Mouse (Mus musculus) C2C12 (cell line): ENCODE results near the gene Gpd1. TPM values are rescaled to one million over a fixed set of nuclear protein-coding genes. Genes with fewer than 3 reads are reported as not detected.

Source experiments
- H3K27me3 ChIP-seq: one replicate; pipeline ENCODE4 v1.6.1; 2011; ENCODE audit not compliant: control insufficient read depth, insufficient read depth, insufficient read length
- H3K36me3 ChIP-seq: one replicate; pipeline ENCODE4 v1.6.1; 2011; ENCODE audit not compliant: control insufficient read depth, insufficient read depth
- H3K4me3 ChIP-seq: one replicate; pipeline ENCODE4 v1.5.1; 2011; ENCODE audit warnings: mild to moderate bottlenecking, control low read depth; ENCODE audit not compliant: poor library complexity, insufficient read depth, severe bottlenecking
- H3K79me2 ChIP-seq: one replicate; pipeline ENCODE4 v1.6.1; 2011; ENCODE audit not compliant: control insufficient read depth, insufficient read depth
- H3K79me3 ChIP-seq: one replicate; pipeline ENCODE4 v1.6.1; 2011; ENCODE audit warnings: low read depth, control low read depth
- H3ac ChIP-seq: one replicate; pipeline ENCODE3; 2011; ENCODE audit warnings: low read depth; ENCODE audit not compliant: control insufficient read depth, insufficient read length
- CEBPB ChIP-seq: IDR thresholded peaks from one replicate; pipeline ENCODE4 v1.6.1; 2011; ENCODE audit warnings: low read depth, mild to moderate bottlenecking, control low read depth, moderate library complexity
- CTCF ChIP-seq: IDR thresholded peaks from one replicate; pipeline ENCODE4 v1.5.1; 2011; ENCODE audit not compliant: control insufficient read depth, insufficient read depth, insufficient read length
- FOSL1 ChIP-seq: IDR thresholded peaks from one replicate; pipeline ENCODE4 v1.8.0; 2011; ENCODE audit warnings: mild to moderate bottlenecking, low read length; ENCODE audit not compliant: poor library complexity, insufficient read depth, severe bottlenecking
- MAX ChIP-seq: IDR thresholded peaks from one replicate; pipeline ENCODE4 v1.6.1; 2011; ENCODE audit warnings: mild to moderate bottlenecking, control low read depth
- MYOD1 ChIP-seq: IDR thresholded peaks from one replicate; pipeline ENCODE4 v1.6.1; 2011; ENCODE audit warnings: low read depth; ENCODE audit not compliant: control insufficient read depth, insufficient read length
- MYOG ChIP-seq: IDR thresholded peaks from one replicate; pipeline ENCODE4 v1.6.1; 2011; ENCODE audit not compliant: control insufficient read depth, insufficient read length; ENCODE audit errors: extremely low read depth
- USF1 ChIP-seq: IDR thresholded peaks from one replicate; pipeline ENCODE4 v1.6.1; 2011; ENCODE audit warnings: low read depth, mild to moderate bottlenecking, control low read depth, moderate library complexity
- polyA plus RNA-seq: library from polyadenylated mRNA; unstranded; fragments of >200 nt; fragmentation: generic; extraction: Trizol; gene quantifications from one replicate; pipeline ENCODE4 v1.2.1, GENCODE M21; 2012; ENCODE audit warnings: missing spikeins

Gpd1 gene
- polyA plus RNA-seq, 1 experiment, result 0.64 TPM

- peaks cover 49% of the 10 kb centered on the region for H3K27me3 ChIP-seq
- no peaks in the 10 kb centered on the region for H3K79me3 ChIP-seq
- no peak overlapping the region for H3K4me3 ChIP-seq
- H3ac ChIP-seq, result no peak overlapping the region
- TF ChIP-seq FOSL1 (no peak), USF1 (no peak), MYOG (no peak), CEBPB (no peak), MYOD1 (no peak), CTCF (no peak), MAX (no peak)
- no peaks in the 10 kb centered on the region for H3K79me2 ChIP-seq
- no peaks in the 10 kb centered on the region for H3K36me3 ChIP-seq
Measured at GRCm38 (mm10) chr15:99670964-99671670, 46.2 kb upstream of the Gpd1 start.

GRCm38 (mm10) chr15:99671783-99672182, 45.5 kb upstream of the Gpd1 start:
- H3K79me3 ChIP-seq, result no peaks in the 10 kb centered on the region
- H3K36me3 ChIP-seq, result no peaks in the 10 kb centered on the region
- TF ChIP-seq MYOD1, result no peak
- TF ChIP-seq CEBPB, result no peak
- no peak for TF ChIP-seq CTCF
- no peak for TF ChIP-seq MAX
- TF ChIP-seq FOSL1, result no peak
- TF ChIP-seq MYOG, result no peak
- no peak for TF ChIP-seq USF1
- no peaks in the 10 kb centered on the region for H3K79me2 ChIP-seq
- H3K27me3 ChIP-seq, result peaks cover 46% of the 10 kb centered on the region
- H3ac ChIP-seq, result no peak overlapping the region
- no peak overlapping the region for H3K4me3 ChIP-seq

GRCm38 (mm10) chr15:99674866-99675265, 42.4 kb upstream of the Gpd1 start:
- TF ChIP-seq MAX (no peak), MYOG (no peak), USF1 (no peak), MYOD1 (no peak), FOSL1 (no peak), CTCF (no peak), CEBPB (no peak)
- H3K79me2 ChIP-seq, result no peaks in the 10 kb centered on the region
- no peaks in the 10 kb centered on the region for H3K79me3 ChIP-seq
- H3K4me3 ChIP-seq, result no peak overlapping the region
- H3K27me3 ChIP-seq, result peaks cover 44% of the 10 kb centered on the region
- H3K36me3 ChIP-seq, result no peaks in the 10 kb centered on the region
- no peak overlapping the region for H3ac ChIP-seq

GRCm38 (mm10) chr15:99677089-99677488, 40.2 kb upstream of the Gpd1 start:
- H3K79me3 ChIP-seq, result no peaks in the 10 kb centered on the region
- H3K36me3 ChIP-seq, result no peaks in the 10 kb centered on the region
- no peak for TF ChIP-seq CEBPB
- H3K27me3 ChIP-seq, result peaks cover 26% of the 10 kb centered on the region
- no peak overlapping the region for H3K4me3 ChIP-seq
- no peak overlapping the region for H3ac ChIP-seq
- no peaks in the 10 kb centered on the region for H3K79me2 ChIP-seq

GRCm38 (mm10) chr15:99678063-99678800, 39.1 kb upstream of the Gpd1 start:
- Histone ChIP-seq H3K36me3 (no peaks in the 10 kb centered on the region), H3K79me3 (no peaks in the 10 kb centered on the region), H3K79me2 (no peaks in the 10 kb centered on the region), H3K27me3 (peaks cover 15% of the 10 kb centered on the region), H3ac (no peak overlapping the region), H3K4me3 (no peak overlapping the region)
- no peak for TF ChIP-seq MAX
- TF ChIP-seq CEBPB, result no peak
- no peak for TF ChIP-seq MYOD1
- no peak for TF ChIP-seq FOSL1
- TF ChIP-seq USF1, result no peak
- TF ChIP-seq CTCF, result no peak
- TF ChIP-seq MYOG, result no peak

- TF ChIP-seq USF1 (no peak), MYOD1 (no peak), FOSL1 (no peak), CTCF (no peak), MYOG (no peak), MAX (no peak), CEBPB (no peak)
- Histone ChIP-seq H3K36me3 (no peaks in the 10 kb centered on the region), H3K79me2 (no peaks in the 10 kb centered on the region), H3K27me3 (peaks cover 8% of the 10 kb centered on the region), H3K79me3 (no peaks in the 10 kb centered on the region), H3ac (no peak overlapping the region), H3K4me3 (no peak overlapping the region)
Measured at GRCm38 (mm10) chr15:99679008-99679407, 38.3 kb upstream of the Gpd1 start.
